Mouse (Mus musculus): ENCODE results near the gene Olfr435. TPM values are rescaled to one million over a fixed set of nuclear protein-coding genes. Genes with fewer than 3 reads are reported as not detected.
"Not testable (repeated sequence)": the region's sequence is repeated elsewhere in the genome, so short reads cannot be mapped to it uniquely, and the experiment has no call there.

Olfr435 gene
- polyA plus RNA-seq, 1 experiment = not detected

DNA sequence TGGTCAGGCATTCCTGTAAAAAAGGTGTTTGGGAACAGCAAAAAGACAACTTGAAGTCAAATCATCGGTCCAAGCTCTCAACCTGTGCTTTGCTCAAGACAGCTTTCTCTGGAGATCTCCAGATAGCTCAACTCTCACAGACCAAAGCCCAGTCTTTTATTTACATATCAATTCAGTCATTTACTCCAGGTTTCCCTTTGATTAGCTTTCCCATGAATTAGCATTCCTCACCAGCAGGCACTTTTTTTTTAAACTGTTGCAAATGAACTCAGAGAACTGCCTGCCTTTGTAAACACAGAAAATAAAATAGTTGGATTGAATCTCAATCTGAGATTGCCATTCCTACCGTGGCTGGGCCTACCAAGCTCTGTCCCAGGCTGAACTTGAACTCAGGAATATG, 8.4 kb downstream of the Olfr435 start:
- H3K4me1 ChIP-seq (ENCODE audit: control insufficient read depth, insufficient read depth, low read length) = peaks cover 1% of the 10 kb centered on the region; the same call in 1 of the 2 replicates
- TF ChIP-seq CTCF (IDR thresholded peaks at IDR 0.05; ENCODE audit: extremely low read depth, insufficient read depth, low read length) (no peak), POLR2A (IDR thresholded peaks at IDR 0.05; ENCODE audit: extremely low read depth, insufficient read depth, low read length) (no peak)
- H3K4me3 ChIP-seq (ENCODE audit: insufficient read depth, low read length) = no peak overlapping the region
- no peak overlapping the region for H3K27ac ChIP-seq (ENCODE audit: insufficient read depth, low read length)

DNA sequence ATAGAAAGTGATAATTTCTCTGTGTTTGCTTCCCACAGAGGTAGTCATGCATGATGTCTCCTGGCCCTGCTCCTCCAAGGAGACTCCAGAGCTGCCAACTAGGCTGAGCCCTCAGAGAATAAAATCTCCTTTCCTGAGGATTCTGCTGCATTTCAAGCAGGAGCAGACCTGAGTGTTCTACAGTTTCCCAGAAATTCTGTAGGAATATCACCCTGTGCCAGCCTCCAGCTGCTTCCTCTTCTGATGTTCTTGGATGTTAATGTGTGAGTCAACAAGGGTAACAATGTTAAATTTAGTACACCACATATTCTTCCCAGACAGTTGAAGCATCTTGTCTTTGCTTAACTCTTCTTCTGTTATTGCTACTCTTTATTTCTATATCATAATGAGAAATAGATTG, 15.9 kb downstream of the Olfr435 start, which contains the start of gene Olfr434:
Gene Olfr434 (plus strand): TSS at position 149 of the 400 bp plus-strand sequence.
- H3K4me1 ChIP-seq (ENCODE audit: control insufficient read depth, insufficient read depth, low read length); H3K4me3 ChIP-seq (ENCODE audit: insufficient read depth, low read length); H3K27ac ChIP-seq (ENCODE audit: insufficient read depth, low read length): not testable (repeated sequence)

DNA sequence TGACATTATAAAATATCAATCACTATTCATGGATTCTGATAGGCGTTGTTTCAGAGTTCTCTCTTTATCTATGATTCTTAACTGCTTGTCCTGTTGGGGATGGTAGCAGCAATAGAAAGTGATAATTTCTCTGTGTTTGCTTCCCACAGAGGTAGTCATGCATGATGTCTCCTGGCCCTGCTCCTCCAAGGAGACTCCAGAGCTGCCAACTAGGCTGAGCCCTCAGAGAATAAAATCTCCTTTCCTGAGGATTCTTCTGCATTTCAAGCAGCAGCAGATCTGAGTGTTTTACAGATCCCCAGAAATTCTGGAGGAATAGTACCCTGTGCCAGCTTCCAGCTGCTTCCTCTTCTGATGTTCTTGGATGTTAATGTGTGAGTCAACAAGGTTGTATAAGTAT, 34.3 kb downstream of the Olfr435 start, which contains the start of gene Olfr47:
Gene Olfr47 (plus strand): TSS at position 275 of the 400 bp plus-strand sequence.
- H3K27ac ChIP-seq (ENCODE audit: insufficient read depth, low read length); H3K4me1 ChIP-seq (ENCODE audit: control insufficient read depth, insufficient read depth, low read length); H3K4me3 ChIP-seq (ENCODE audit: insufficient read depth, low read length): not testable (repeated sequence)

DNA sequence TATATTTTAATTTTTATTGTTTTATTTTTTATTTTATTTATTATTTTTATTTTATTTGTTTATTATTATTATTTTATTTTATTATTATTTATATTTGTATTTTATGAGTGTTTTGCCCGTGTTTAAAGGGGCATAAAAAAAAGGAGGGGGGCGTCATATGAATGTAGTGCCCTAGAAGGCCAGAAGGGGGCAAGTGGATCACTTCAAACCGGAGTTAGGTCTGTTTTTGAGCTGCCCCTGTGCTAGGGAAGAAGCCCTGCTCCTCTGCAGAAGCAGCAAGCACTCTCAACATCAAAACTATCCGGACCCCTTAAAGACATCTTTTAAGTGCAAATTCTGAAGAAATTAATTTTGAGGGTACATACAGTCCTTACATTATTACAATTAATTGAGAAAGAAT, 45.1 kb downstream of the Olfr435 start:
- TF ChIP-seq POLR2A (IDR thresholded peaks at IDR 0.05; ENCODE audit: extremely low read depth, insufficient read depth, low read length) (no peak), CTCF (IDR thresholded peaks at IDR 0.05; ENCODE audit: extremely low read depth, insufficient read depth, low read length) (no peak)
- no peak overlapping the region for H3K4me3 ChIP-seq (ENCODE audit: insufficient read depth, low read length)
- no peak overlapping the region for H3K27ac ChIP-seq (ENCODE audit: insufficient read depth, low read length)

DNA sequence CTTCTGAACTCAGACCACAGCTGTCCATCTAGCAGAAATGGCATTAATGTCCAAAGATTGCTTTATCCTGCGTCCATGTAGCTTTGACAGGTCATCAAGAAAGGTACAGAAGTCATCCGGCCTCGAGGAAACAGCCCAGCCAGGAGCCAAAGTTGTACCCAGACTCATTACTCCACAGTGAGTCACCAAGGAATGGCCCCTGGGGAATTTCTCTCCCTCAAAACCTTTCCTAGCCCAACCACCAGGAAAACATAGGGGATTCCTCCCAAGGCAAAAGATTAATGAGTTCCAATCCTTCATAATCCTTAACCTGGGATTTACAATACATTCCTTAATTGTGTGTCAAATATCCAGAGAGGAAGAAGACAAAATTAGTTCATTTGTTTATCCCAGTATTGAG, 50.5 kb downstream of the Olfr435 start:
- no peak overlapping the region for H3K4me3 ChIP-seq (ENCODE audit: insufficient read depth, low read length)
- TF ChIP-seq CTCF (IDR thresholded peaks at IDR 0.05; ENCODE audit: extremely low read depth, insufficient read depth, low read length) (no peak), POLR2A (IDR thresholded peaks at IDR 0.05; ENCODE audit: extremely low read depth, insufficient read depth, low read length) (no peak)
- H3K27ac ChIP-seq (ENCODE audit: insufficient read depth, low read length) = no peak overlapping the region
- no peaks in the 10 kb centered on the region for H3K4me1 ChIP-seq (ENCODE audit: control insufficient read depth, insufficient read depth, low read length)

More for the DNA sequence above, 45.1 kb downstream of the Olfr435 start:
- no peaks in the 10 kb centered on the region for H3K4me1 ChIP-seq (ENCODE audit: control insufficient read depth, insufficient read depth, low read length)

DNA sequence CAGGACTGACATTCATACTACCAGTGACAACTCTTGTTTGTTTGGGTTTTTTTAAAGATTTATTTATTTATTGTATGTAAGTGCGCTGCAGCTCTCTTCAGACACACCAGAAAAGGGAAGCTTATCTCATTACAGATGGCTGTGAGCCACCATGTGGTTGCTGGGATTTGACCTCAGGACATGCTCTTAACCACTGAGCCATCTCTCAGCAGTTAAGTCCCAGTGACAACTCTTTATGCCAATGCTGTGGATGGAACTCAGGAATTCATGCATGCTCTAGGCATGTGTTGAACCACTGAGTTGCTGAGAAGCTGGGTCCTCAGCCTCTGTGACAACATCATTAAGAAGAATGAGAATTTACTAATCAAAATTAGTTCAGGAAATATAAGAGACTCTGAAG, 56.0 kb downstream of the Olfr435 start:
- H3K4me3 ChIP-seq (ENCODE audit: insufficient read depth, low read length) = no peak overlapping the region
- H3K27ac ChIP-seq (ENCODE audit: insufficient read depth, low read length) = no peak overlapping the region
- no peaks in the 10 kb centered on the region for H3K4me1 ChIP-seq (ENCODE audit: control insufficient read depth, insufficient read depth, low read length)
- TF ChIP-seq CTCF (IDR thresholded peaks at IDR 0.05; ENCODE audit: extremely low read depth, insufficient read depth, low read length) (no peak), POLR2A (IDR thresholded peaks at IDR 0.05; ENCODE audit: extremely low read depth, insufficient read depth, low read length) (no peak)

Other genes with a start within 250 kb of the Olfr435 start
- not detected in 2 replicates for gene Olfr444, start 248.1 kb upstream of the Olfr435 start, polyA plus RNA-seq (2012; rRNA removed)
- gene Olfr441, start 90.8 kb upstream of the Olfr435 start, polyA plus RNA-seq (2012; rRNA removed) = not detected in 2 replicates
- not detected in 2 replicates for gene Olfr237-ps1, start 50.6 kb upstream of the Olfr435 start, polyA plus RNA-seq (2012; rRNA removed)
- not detected in 2 replicates for gene Olfr437, start 33.9 kb upstream of the Olfr435 start, polyA plus RNA-seq (2012; rRNA removed)
- gene Olfr13, start 25.0 kb upstream of the Olfr435 start, polyA plus RNA-seq (2012; rRNA removed) = not detected in 2 replicates
- not detected in 2 replicates for gene Olfr434, start 15.9 kb downstream of the Olfr435 start, polyA plus RNA-seq (2012; rRNA removed)
- gene Olfr47, start 34.4 kb downstream of the Olfr435 start, polyA plus RNA-seq (2012; rRNA removed) = not detected in 2 replicates
- gene Arhgef5, start 68.4 kb downstream of the Olfr435 start, polyA plus RNA-seq (2012; rRNA removed) = 2.4 and 2.8 TPM in 2 replicates
- gene Nobox, start 112.4 kb downstream of the Olfr435 start, polyA plus RNA-seq (2012; rRNA removed) = 0.13 TPM in 1 of 2 replicates, not detected in the other